Mouse (Mus musculus) hindbrain, postnatal 0 days (tissue): ENCODE measurements around the gene Nnat. TPM values are rescaled to one million over a fixed set of nuclear protein-coding genes. Genes with fewer than 3 reads are reported as not detected.

Experiments used
- ATAC-seq: fragments of 200-750 bp; cut with Nextera tagmentation; 2 replicates; pipeline ENCODE4 v1.8.0; 2017; ENCODE audit warnings: mild to moderate bottlenecking, moderate TSS enrichment, moderate library complexity
- DNase-seq: peaks from one replicate; pipeline ENCODE4 v3.0.0-alpha.2; 2015; ENCODE audit warnings: low spot score
- H3K27ac ChIP-seq: fragments of 300-500 bp; sonication (generic); 2 replicates; pipeline ENCODE4 v1.5.1; 2014; ENCODE audit warnings: mild to moderate bottlenecking
- H3K27me3 ChIP-seq: fragments of 300-500 bp; sonication (generic); 2 replicates; pipeline ENCODE4 v1.6.1; 2014; ENCODE audit warnings: low read length, mixed read lengths; ENCODE audit not compliant: insufficient read depth
- H3K36me3 ChIP-seq: fragments of 300-500 bp; sonication (generic); 2 replicates; pipeline ENCODE4 v1.6.1; 2014; ENCODE audit warnings: low read length, mixed read lengths; ENCODE audit not compliant: insufficient read depth
- H3K4me1 ChIP-seq: fragments of 300-500 bp; sonication (generic); 2 replicates; pipeline ENCODE4 v1.6.1; 2014; ENCODE audit warnings: antibody characterized with exemption, low read length, mixed read lengths; ENCODE audit not compliant: insufficient read depth
- H3K4me2 ChIP-seq: fragments of 300-500 bp; sonication (generic); 2 replicates; pipeline ENCODE4 v1.6.1; 2014; ENCODE audit warnings: low read depth, mild to moderate bottlenecking, low read length, moderate library complexity, mixed read lengths
- H3K4me3 ChIP-seq: fragments of 300-500 bp; sonication (generic); 2 replicates; pipeline ENCODE4 v1.5.1; 2014; ENCODE audit warnings: low read length
- H3K9ac ChIP-seq: fragments of 300-500 bp; sonication (generic); replicated peaks from 2 replicates; pipeline ENCODE4 v1.6.1; 2014; ENCODE audit warnings: mild to moderate bottlenecking, low read length, moderate library complexity, mixed read lengths
- H3K9me3 ChIP-seq: fragments of 300-500 bp; sonication (generic); 2 replicates; pipeline ENCODE4 v1.6.1; 2016; ENCODE audit warnings: low read length, mixed read lengths
- CTCF ChIP-seq: IDR thresholded peaks from 2 replicates; pipeline ENCODE4 v1.5.1; 2016; ENCODE audit warnings: antibody characterized with exemption, control low read depth, low read depth
- WGBS: fragments of 180-500 bp; shearing (Covaris S2); extraction: QIAGEN DNeasy Blood & Tissue Kit; methylation state at CpG from one replicate; pipeline ENCODE4 v1.1.7; 2014; 5-methylcytosine and 5-hydroxymethylcytosine counted together
- polyA plus RNA-seq: library from polyadenylated mRNA; unstranded; fragments of >200 nt; fragmentation: Nextera tagmentation; extraction: Ambion mirVana; gene quantifications from 2 replicates; pipeline ENCODE4 v1.2.1, GENCODE M21; 2015
- total RNA-seq: library from RNA; depleted of rRNA; stranded (reverse); fragments of >200 nt; gene quantifications from 2 replicates; pipeline ENCODE4 v1.2.3, GENCODE M21; 2014

The Nnat gene
- total and polyA plus RNA-seq, 2 experiments from 2014 or later, result 5,840 to 8,203 TPM

- H3K27me3 ChIP-seq, result no peaks in the 10 kb centered on the region
- H3K36me3 ChIP-seq, result peaks cover 11% of the 10 kb centered on the region; the same call in 1 of the 2 replicates
- TF ChIP-seq CTCF, result no peak
- H3K4me2 ChIP-seq, result no peak overlapping the region
- H3K9ac ChIP-seq, result no peak overlapping the region
- H3K9me3 ChIP-seq, result no peaks in the 10 kb centered on the region
- no peak overlapping the region for H3K4me3 ChIP-seq
- no peak overlapping the region for H3K27ac ChIP-seq
- H3K4me1 ChIP-seq, result 0 out of 2 replicates have a peak, but pooled peaks cover 10% of the 10 kb centered on the region
- ATAC-seq (no peak), DNase-seq (no peak)
Measured at GRCm38 (mm10) chr2:157546686-157547085, 13.2 kb upstream of the Nnat start.

GRCm38 (mm10) chr2:157550292-157550691, 9.6 kb upstream of the Nnat start:
- Histone ChIP-seq H3K9me3 (no peaks in the 10 kb centered on the region), H3K4me3 (no peak overlapping the region), H3K27me3 (no peaks in the 10 kb centered on the region), H3K36me3 (peaks cover 11% of the 10 kb centered on the region; the same call in 1 of the 2 replicates), H3K27ac (no peak overlapping the region), H3K9ac (no peak overlapping the region), H3K4me2 (no peak overlapping the region), H3K4me1 (no peaks in the 10 kb centered on the region)
- no peak for ATAC-seq
- DNase-seq, result no peak
- TF ChIP-seq CTCF, result no peak
- WGBS, result 85% methylated on average over 4 of the region's 4 CpGs

GRCm38 (mm10) chr2:157552158-157552886, 7.6 kb upstream of the Nnat start:
- DNase-seq (no peak), ATAC-seq (peak; percentile 60; the same call in 1 of the 2 replicates)
- WGBS, result 35% methylated on average over 10 of the region's 10 CpGs

DNA sequence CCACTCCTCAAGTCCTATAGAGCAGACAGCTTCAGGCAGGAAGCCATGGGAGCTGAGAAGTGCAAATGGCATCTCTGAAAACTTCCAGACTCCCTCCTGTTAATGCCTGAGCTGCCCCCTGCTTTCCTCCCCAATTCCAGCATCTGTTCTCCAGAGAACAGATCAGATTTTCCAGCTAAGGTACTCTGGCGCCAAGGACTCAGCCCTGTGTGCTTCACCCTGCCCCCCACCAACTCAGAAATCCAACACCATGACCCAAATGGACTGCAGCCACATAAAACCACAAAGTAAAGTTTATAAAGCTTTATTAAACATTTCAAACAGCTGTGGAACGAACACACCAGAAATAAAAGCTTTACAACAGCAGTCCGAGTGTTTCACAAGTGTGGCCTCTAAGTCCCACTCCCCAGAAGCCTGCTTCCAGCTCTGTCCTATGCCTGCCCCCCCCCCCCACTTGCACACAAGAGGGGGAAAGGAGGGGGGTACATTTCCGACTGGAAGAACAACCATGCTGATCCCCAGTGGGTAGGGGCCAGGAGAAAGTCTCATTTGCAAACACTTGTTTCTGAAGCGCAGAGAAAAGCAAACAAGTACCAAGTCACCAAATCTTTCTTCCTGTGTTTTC, 3.7 kb upstream of the Nnat start:
- Histone ChIP-seq H3K4me3 (no peak overlapping the region), H3K9me3 (peaks cover 5% of the 10 kb centered on the region; the same call in 1 of the 2 replicates), H3K36me3 (peaks cover 2% of the 10 kb centered on the region; the same call in 1 of the 2 replicates), H3K27me3 (no peaks in the 10 kb centered on the region), H3K4me1 (no peaks in the 10 kb centered on the region), H3K4me2 (no peak overlapping the region), H3K27ac (no peak overlapping the region), H3K9ac (no peak overlapping the region)
- no peak for DNase-seq
- no peak for TF ChIP-seq CTCF
- no peak for ATAC-seq
- 65% methylated on average over 5 of the region's 5 CpGs for WGBS

More at GRCm38 (mm10) chr2:157552158-157552886, 7.6 kb upstream of the Nnat start:
- Histone ChIP-seq H3K4me2 (no peak overlapping the region), H3K9me3 (no peaks in the 10 kb centered on the region), H3K9ac (no peak overlapping the region), H3K36me3 (peaks cover 11% of the 10 kb centered on the region; the same call in 1 of the 2 replicates), H3K4me1 (no peaks in the 10 kb centered on the region), H3K27me3 (no peaks in the 10 kb centered on the region), H3K4me3 (no peak overlapping the region), H3K27ac (peak overlapping the region; percentile 49)
- no peak for TF ChIP-seq CTCF

GRCm38 (mm10) chr2:157558051-157558450, 1.8 kb upstream of the Nnat start:
- Histone ChIP-seq H3K36me3 (peaks cover 7% of the 10 kb centered on the region; the same call in 1 of the 2 replicates), H3K9ac (no peak overlapping the region), H3K27me3 (no peaks in the 10 kb centered on the region), H3K27ac (peak overlapping the region; percentile 86; the same call in 1 of the 2 replicates), H3K9me3 (peaks cover 5% of the 10 kb centered on the region; the same call in 1 of the 2 replicates), H3K4me2 (no peak overlapping the region), H3K4me3 (no peak overlapping the region), H3K4me1 (no peaks in the 10 kb centered on the region)
- ATAC-seq (no peak), DNase-seq (no peak)
- no peak for TF ChIP-seq CTCF
- WGBS, result 62% methylated on average over 9 of the region's 9 CpGs

DNA sequence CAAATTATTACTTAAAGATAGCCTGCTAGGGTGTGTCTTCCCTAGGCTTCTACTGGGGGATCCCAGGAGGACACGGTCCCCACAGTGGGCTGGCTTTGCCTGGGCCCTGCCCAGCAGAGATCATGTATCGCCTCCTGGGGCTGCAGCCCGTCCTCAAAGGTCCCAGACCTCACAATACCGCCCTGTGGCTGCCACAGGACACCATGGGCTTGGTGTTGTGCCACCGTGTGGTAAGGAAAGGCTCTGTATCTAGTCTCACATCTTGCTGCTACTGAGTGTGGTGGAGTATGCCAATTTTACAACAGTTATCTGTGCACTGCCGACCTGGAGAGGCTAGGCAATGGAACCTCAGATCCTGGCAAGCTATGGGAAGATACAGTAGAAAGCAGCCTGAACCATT, 1.4 kb upstream of the Nnat start:
- DNase-seq (peak; percentile 72), ATAC-seq (no peak)
- Histone ChIP-seq H3K4me1 (no peaks in the 10 kb centered on the region), H3K27me3 (no peaks in the 10 kb centered on the region), H3K4me3 (no peak overlapping the region), H3K9ac (no peak overlapping the region), H3K27ac (peak overlapping the region; percentile 86; the same call in 1 of the 2 replicates), H3K9me3 (peaks cover 5% of the 10 kb centered on the region; the same call in 1 of the 2 replicates), H3K4me2 (peak overlapping the region; percentile 66; the same call in 1 of the 2 replicates), H3K36me3 (peaks cover 7% of the 10 kb centered on the region; the same call in 1 of the 2 replicates)
- peak; percentile 75 for TF ChIP-seq CTCF
- WGBS, result 42% methylated on average over 6 of the region's 6 CpGs
